Mouse (Mus musculus) forebrain, postnatal 0 days (tissue): ENCODE data around the gene Myh8. TPM values are rescaled to one million over a fixed set of nuclear protein-coding genes. Genes with fewer than 3 reads are reported as not detected.
A peak's percentile ranks its signal among the peaks of the same experiment; 100 is the strongest.

ENCODE experiments used
- ATAC-seq: fragments of 200-750 bp; cut with Nextera tagmentation; 2 replicates; pipeline ENCODE4 v1.8.0; 2017; ENCODE audit warnings: mild to moderate bottlenecking, moderate library complexity
- DNase-seq: peaks from one replicate; pipeline ENCODE4 v3.0.0-alpha.2; 2015
- H3K27ac ChIP-seq: fragments of 300-500 bp; sonication (generic); 2 replicates; pipeline ENCODE4 v1.5.1; 2014; ENCODE audit warnings: low read depth, mild to moderate bottlenecking, antibody characterized with exemption, low read length, moderate library complexity, mixed read lengths
- H3K27me3 ChIP-seq: fragments of 300-500 bp; sonication (generic); 2 replicates; pipeline ENCODE4 v1.6.1; 2014; ENCODE audit warnings: mild to moderate bottlenecking, low read length, mixed read lengths; ENCODE audit not compliant: insufficient read depth
- H3K36me3 ChIP-seq: fragments of 300-500 bp; sonication (generic); 2 replicates; pipeline ENCODE4 v1.6.1; 2014; ENCODE audit warnings: mild to moderate bottlenecking, moderate library complexity; ENCODE audit not compliant: insufficient read depth
- H3K4me1 ChIP-seq: fragments of 300-500 bp; sonication (generic); 2 replicates; pipeline ENCODE4 v1.6.1; 2014; ENCODE audit warnings: antibody characterized with exemption; ENCODE audit not compliant: insufficient read depth
- H3K4me2 ChIP-seq: fragments of 300-500 bp; sonication (generic); 2 replicates; pipeline ENCODE4 v1.6.1; 2014; ENCODE audit warnings: low read depth, mild to moderate bottlenecking, moderate library complexity
- H3K4me3 ChIP-seq: fragments of 300-500 bp; sonication (generic); 2 replicates; pipeline ENCODE4 v1.5.1; 2014; ENCODE audit warnings: low read depth, low read length, mixed read lengths
- H3K9ac ChIP-seq: fragments of 300-500 bp; sonication (generic); 2 replicates; pipeline ENCODE4 v1.6.1; 2014; ENCODE audit warnings: mild to moderate bottlenecking
- H3K9me3 ChIP-seq: fragments of 300-500 bp; sonication (generic); 2 replicates; pipeline ENCODE4 v1.6.1; 2016; ENCODE audit warnings: low read length
- CTCF ChIP-seq: sonication (generic); IDR thresholded peaks from 2 replicates; pipeline ENCODE4 v1.5.1; 2016; ENCODE audit warnings: antibody characterized with exemption, control low read depth, low read depth
- WGBS: fragments of 180-500 bp; shearing (Covaris S2); extraction: QIAGEN DNeasy Blood & Tissue Kit; methylation state at CpG from one replicate; pipeline ENCODE4 v1.1.7; 2014; 5-methylcytosine and 5-hydroxymethylcytosine counted together
- polyA plus RNA-seq: library from polyadenylated mRNA; unstranded; fragments of >200 nt; fragmentation: Nextera tagmentation; extraction: Ambion mirVana; gene quantifications from 2 replicates; pipeline ENCODE4 v1.2.1, GENCODE M21; 2015
- total RNA-seq: library from RNA; depleted of rRNA; stranded (reverse); fragments of >200 nt; gene quantifications from 2 replicates; pipeline ENCODE4 v1.2.3, GENCODE M21; 2014

Myh8 gene
- total and polyA plus RNA-seq, 2 experiments from 2014 or later = 0.33 to 0.38 TPM

DNA sequence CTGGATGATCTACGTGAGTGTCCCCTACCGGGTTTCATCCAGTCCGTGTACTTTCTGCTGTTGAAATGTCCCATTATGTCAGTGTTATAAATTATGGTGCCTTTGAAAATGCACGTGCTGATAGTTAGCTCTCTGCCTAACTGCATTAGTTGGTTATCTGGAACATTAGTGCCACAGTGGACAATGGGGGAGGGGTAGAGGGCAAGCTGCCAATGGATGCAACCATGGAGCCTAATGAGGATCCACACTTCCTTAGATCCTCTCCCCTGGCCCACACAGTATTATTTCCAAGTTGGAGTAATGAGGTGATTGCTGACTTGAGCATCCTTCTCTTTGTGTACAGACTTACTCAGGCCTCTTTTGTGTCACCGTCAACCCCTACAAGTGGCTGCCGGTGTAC lies 35.9 kb upstream of the Myh8 start:
- WGBS = 78% methylated on average over 6 of the region's 6 CpGs
- Histone ChIP-seq H3K4me3 (no peak overlapping the region), H3K27ac (no peak overlapping the region), H3K27me3 (no peaks in the 10 kb centered on the region), H3K4me2 (no peak overlapping the region), H3K9ac (no peak overlapping the region), H3K9me3 (no peaks in the 10 kb centered on the region), H3K4me1 (no peaks in the 10 kb centered on the region), H3K36me3 (no peaks in the 10 kb centered on the region)
- no peak for TF ChIP-seq CTCF
- no peak for ATAC-seq
- DNase-seq = no peak

DNA sequence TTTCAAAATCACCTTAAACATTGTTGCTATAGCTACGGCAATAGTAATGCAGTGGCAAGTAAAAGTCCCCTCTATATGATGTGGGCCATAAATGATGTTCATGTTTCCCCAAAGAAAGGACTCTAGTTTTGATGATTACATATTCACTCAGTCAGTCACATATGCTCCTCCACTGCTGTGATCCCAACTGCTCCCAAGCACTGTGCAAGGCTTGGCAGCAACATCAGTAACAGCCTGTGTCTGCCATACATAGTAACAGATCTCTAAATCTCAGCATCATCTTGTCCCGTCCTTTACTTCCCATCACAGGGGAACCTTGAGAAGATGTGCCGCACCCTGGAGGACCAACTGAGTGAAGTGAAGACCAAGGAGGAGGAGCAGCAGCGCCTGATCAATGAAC lies 23.2 kb upstream of the Myh8 start:
- ATAC-seq (peak; percentile 87), DNase-seq (peak; percentile 65)
- H3K4me1 ChIP-seq = no peaks in the 10 kb centered on the region
- no peak overlapping the region for H3K27ac ChIP-seq
- H3K4me2 ChIP-seq = no peak overlapping the region
- H3K27me3 ChIP-seq = no peaks in the 10 kb centered on the region
- 76% methylated on average over 4 of the region's 4 CpGs for WGBS
- H3K36me3 ChIP-seq = no peaks in the 10 kb centered on the region
- no peak for TF ChIP-seq CTCF
- no peak overlapping the region for H3K9ac ChIP-seq
- no peaks in the 10 kb centered on the region for H3K9me3 ChIP-seq
- H3K4me3 ChIP-seq = no peak overlapping the region

DNA sequence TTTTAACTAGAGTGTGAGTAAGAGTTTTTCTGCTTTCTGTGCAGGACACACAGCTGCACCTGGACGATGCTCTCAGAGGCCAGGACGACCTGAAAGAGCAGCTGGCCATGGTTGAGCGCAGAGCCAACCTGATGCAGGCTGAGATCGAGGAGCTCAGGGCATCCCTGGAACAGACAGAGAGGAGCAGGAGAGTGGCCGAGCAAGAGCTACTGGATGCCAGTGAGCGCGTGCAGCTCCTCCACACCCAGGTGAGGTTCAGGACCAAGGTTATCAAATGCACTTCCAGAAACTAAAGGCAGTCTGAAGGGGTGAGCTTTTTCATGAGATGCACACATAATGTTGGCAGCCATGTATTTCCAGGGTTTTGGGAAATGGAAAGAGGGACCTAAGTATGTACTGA lies 19.9 kb upstream of the Myh8 start:
- Histone ChIP-seq H3K4me3 (no peak overlapping the region), H3K27me3 (no peaks in the 10 kb centered on the region), H3K4me1 (no peaks in the 10 kb centered on the region), H3K36me3 (no peaks in the 10 kb centered on the region), H3K27ac (no peak overlapping the region), H3K4me2 (no peak overlapping the region), H3K9me3 (no peaks in the 10 kb centered on the region), H3K9ac (no peak overlapping the region)
- TF ChIP-seq CTCF = no peak
- 87% methylated on average over 7 of the region's 7 CpGs for WGBS
- no peak for DNase-seq
- no peak for ATAC-seq

DNA sequence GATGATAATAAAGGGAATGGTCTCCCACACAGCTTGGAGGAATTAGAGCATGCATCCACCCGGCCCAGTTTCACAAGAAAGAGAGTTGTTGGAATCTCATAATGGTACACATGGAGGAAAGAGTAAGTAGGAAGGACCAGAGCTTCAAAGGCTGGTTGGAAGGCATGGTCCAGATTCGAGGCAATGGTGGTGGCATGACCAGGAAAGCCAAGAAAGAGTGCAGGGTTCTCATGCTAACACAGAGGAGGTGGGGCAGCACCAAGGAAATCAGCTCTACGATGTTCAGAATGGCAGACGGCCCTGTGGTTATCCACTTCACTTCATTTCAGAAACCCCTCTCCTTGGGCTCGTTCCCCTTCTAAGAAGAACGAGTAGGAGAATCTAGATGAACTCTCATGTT lies 16.0 kb upstream of the Myh8 start:
- no peak overlapping the region for H3K9ac ChIP-seq
- no peak overlapping the region for H3K27ac ChIP-seq
- no peaks in the 10 kb centered on the region for H3K9me3 ChIP-seq
- no peaks in the 10 kb centered on the region for H3K36me3 ChIP-seq
- no peak for TF ChIP-seq CTCF
- DNase-seq (no peak), ATAC-seq (no peak)
- H3K4me2 ChIP-seq = no peak overlapping the region
- no peak overlapping the region for H3K4me3 ChIP-seq
- no peaks in the 10 kb centered on the region for H3K4me1 ChIP-seq
- WGBS = 82% methylated on average over 6 of the region's 6 CpGs
- no peaks in the 10 kb centered on the region for H3K27me3 ChIP-seq

DNA sequence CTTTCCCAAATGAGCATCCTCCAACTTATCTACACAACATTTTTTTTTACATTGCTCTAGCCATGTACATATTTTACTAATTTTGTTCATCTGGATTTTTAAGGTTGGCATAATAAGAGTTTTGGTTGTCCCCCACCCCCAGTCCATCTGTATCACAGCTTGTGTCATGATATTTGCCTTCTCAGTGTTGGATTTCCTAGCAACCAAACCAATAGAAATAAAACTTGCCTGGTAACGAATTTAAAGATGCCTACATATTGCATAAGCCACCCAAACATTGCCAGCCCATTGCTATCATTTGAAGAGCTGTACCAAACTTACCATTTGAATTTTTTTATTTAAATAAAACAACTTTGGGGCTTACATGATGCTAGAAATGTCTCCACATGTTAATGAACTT lies 16.5 kb downstream of the Myh8 start:
- WGBS = 58% methylated on average over 1 of the region's 1 CpGs
- H3K4me1 ChIP-seq = no peaks in the 10 kb centered on the region
- no peak overlapping the region for H3K9ac ChIP-seq
- H3K4me2 ChIP-seq = no peak overlapping the region
- ATAC-seq (no peak), DNase-seq (peak; percentile 14)
- H3K27me3 ChIP-seq = no peaks in the 10 kb centered on the region
- H3K36me3 ChIP-seq = no peaks in the 10 kb centered on the region
- H3K4me3 ChIP-seq = no peak overlapping the region
- no peaks in the 10 kb centered on the region for H3K9me3 ChIP-seq
- no peak for TF ChIP-seq CTCF
- H3K27ac ChIP-seq = no peak overlapping the region

DNA sequence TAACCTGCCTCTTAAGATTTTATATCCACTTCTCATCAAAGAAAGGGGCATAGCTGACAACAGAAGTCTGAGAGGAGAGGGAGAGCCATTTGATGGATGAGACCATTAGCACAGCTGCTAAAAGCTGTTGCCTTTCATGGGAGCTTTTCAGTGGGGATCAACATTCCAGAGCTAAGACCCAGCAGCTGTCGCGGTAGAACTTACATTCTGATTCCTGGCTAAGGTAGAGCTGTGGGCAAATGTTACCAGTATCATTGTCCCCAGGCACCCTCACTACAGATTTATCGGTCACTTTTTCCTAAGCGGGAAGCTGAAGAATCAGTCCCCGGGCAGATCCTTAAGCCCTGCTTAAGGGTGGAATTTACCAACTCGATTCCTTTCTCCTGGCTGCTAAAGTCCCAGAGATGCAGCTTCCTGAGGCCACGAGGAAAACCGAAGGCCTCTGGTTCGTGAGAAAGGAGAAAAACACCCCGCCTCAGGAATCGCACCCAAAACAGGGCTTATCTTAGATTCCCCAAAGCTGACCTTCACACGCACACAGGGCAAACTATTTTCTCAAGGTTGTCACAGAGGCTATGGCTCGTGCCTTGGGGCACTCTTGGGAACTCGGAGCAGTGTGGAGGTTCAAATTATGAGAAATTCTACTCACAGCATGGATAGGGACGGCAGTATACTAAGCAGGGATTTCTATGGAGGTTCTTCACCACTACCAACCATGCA lies 37.0 kb downstream of the Myh8 start:
- Histone ChIP-seq H3K27me3 (no peaks in the 10 kb centered on the region), H3K9ac (no peak overlapping the region), H3K4me2 (no peak overlapping the region), H3K4me3 (no peak overlapping the region), H3K4me1 (no peaks in the 10 kb centered on the region), H3K27ac (no peak overlapping the region), H3K9me3 (no peaks in the 10 kb centered on the region), H3K36me3 (no peaks in the 10 kb centered on the region)
- DNase-seq (no peak), ATAC-seq (no peak)
- no peak for TF ChIP-seq CTCF
- 56% methylated on average over 15 of the region's 15 CpGs for WGBS

DNA sequence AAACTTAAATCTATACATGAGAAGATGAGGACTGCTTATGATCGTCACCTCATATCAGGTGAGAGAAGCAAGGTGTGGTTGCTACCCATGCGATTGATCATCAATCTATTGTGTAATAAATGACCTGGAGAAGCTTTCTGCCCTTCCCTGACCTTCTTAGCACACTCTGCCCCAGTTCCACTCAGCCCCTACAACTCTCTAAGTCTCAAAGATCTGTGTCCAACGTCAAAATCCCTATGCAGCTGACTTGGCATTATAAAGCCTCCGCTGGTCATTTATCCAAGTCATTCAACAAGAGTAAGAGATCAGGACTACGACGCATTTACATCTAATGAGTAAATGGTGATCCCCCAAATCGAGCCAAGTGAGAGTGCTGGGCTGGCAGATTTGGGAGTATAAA lies 44.4 kb downstream of the Myh8 start, which contains the start of gene Myh13:
Gene Myh13 (plus strand): TSS at position 301 of the 400 bp plus-strand sequence.
- H3K4me3 ChIP-seq = no peak within 1 kb of the TSS
- 85% methylated on average over 7 of the region's 7 CpGs for WGBS
- no peak for TF ChIP-seq CTCF
- H3K9me3 ChIP-seq = no peaks in the 10 kb centered on the region
- no peak within 1 kb of the TSS for H3K27ac ChIP-seq
- no peaks in the 10 kb centered on the region for H3K4me1 ChIP-seq
- DNase-seq (no peak), ATAC-seq (no peak)
- no peak within 1 kb of the TSS for H3K4me2 ChIP-seq
- no peaks in the 10 kb centered on the region for H3K27me3 ChIP-seq
- no peaks in the 10 kb centered on the region for H3K36me3 ChIP-seq
- H3K9ac ChIP-seq = no peak within 1 kb of the TSS

DNA sequence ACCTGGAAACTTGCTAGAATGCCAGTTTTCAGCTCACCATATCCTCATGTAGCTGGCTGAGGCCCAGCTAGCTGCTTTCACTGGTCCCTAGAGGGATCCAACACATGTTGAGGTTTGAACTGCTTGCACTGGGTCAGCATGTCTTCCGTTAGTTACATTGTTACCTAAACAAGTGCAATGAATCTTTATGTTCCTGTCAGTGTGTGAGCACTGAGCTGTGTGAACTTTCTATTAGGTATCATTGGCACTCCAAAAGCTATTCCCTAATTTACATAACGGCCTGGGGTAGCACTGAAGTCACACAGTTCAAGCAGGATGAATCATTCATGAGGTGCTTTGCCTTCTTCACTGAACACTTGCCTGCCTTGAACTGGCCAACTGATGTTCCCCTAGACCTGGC lies 49.6 kb downstream of the Myh8 start:
- Histone ChIP-seq H3K27me3 (no peaks in the 10 kb centered on the region), H3K36me3 (no peaks in the 10 kb centered on the region), H3K9me3 (no peaks in the 10 kb centered on the region), H3K4me1 (no peaks in the 10 kb centered on the region), H3K4me2 (no peak overlapping the region), H3K4me3 (no peak overlapping the region), H3K9ac (no peak overlapping the region), H3K27ac (no peak overlapping the region)
- no peak for TF ChIP-seq CTCF
- 36% methylated on average over 2 of the region's 2 CpGs for WGBS
- ATAC-seq (no peak), DNase-seq (no peak)
